Mouse (Mus musculus): ENCODE results near the gene Popdc2.

Popdc2 gene

GRCm38 (mm10) chr16:38358256-38358812, 3.7 kb upstream of the Popdc2 start:
- DNase-seq: no peak

- DNase-seq: no peak
Measured at GRCm38 (mm10) chr16:38359241-38359640, 2.8 kb upstream of the Popdc2 start.

- DNase-seq: no peak
Measured at GRCm38 (mm10) chr16:38359857-38360256, 2.2 kb upstream of the Popdc2 start.

GRCm38 (mm10) chr16:38360317-38360716, 1.7 kb upstream of the Popdc2 start:
- no peak for DNase-seq

GRCm38 (mm10) chr16:38362493-38363255, 665 bp downstream of the Popdc2 start:
- DNase-seq: no peak

- DNase-seq: no peak
Measured at GRCm38 (mm10) chr16:38363256-38363595, 1.2 kb downstream of the Popdc2 start.

- DNase-seq: no peak
Measured at GRCm38 (mm10) chr16:38363657-38364056, 1.6 kb downstream of the Popdc2 start.

GRCm38 (mm10) chr16:38365390-38365789, 3.4 kb downstream of the Popdc2 start:
- no peak for DNase-seq

- DNase-seq: no peak
Measured at GRCm38 (mm10) chr16:38366231-38366630, 4.2 kb downstream of the Popdc2 start.

- no peak for DNase-seq
Measured at GRCm38 (mm10) chr16:38368336-38368735, 6.3 kb downstream of the Popdc2 start.

GRCm38 (mm10) chr16:38369000-38369399, 7.0 kb downstream of the Popdc2 start:
- no peak for DNase-seq

GRCm38 (mm10) chr16:38369431-38369830, 7.4 kb downstream of the Popdc2 start:
- no peak for DNase-seq

- DNase-seq: no peak
Measured at GRCm38 (mm10) chr16:38369992-38370484, 8.0 kb downstream of the Popdc2 start.

GRCm38 (mm10) chr16:38370633-38371374, 8.8 kb downstream of the Popdc2 start:
- no peak for DNase-seq

- no peak for DNase-seq
Measured at GRCm38 (mm10) chr16:38371705-38372296, 9.8 kb downstream of the Popdc2 start.

- DNase-seq: no peak
Measured at GRCm38 (mm10) chr16:38372876-38373275, 10.9 kb downstream of the Popdc2 start.

GRCm38 (mm10) chr16:38373439-38373838, 11.4 kb downstream of the Popdc2 start:
- no peak for DNase-seq

GRCm38 (mm10) chr16:38373941-38374340, 11.9 kb downstream of the Popdc2 start:
- no peak for DNase-seq

GRCm38 (mm10) chr16:38374379-38375140, 12.6 kb downstream of the Popdc2 start:
- DNase-seq: no peak

GRCm38 (mm10) chr16:38375182-38375581, 13.2 kb downstream of the Popdc2 start:
- DNase-seq: no peak

- DNase-seq: peak; percentile 33
Measured at GRCm38 (mm10) chr16:38376163-38376840, 14.3 kb downstream of the Popdc2 start.

- no peak for DNase-seq
Measured at GRCm38 (mm10) chr16:38376841-38377249, 14.8 kb downstream of the Popdc2 start.
